Mouse (Mus musculus) spleen, adult 12 weeks (tissue): ENCODE results near the gene Efnb3.
"Not testable (repeated sequence)": the region's sequence is repeated elsewhere in the genome, so short reads cannot be mapped to it uniquely, and the experiment has no call there.

Source experiments
- DNase-seq: peaks from one replicate; pipeline ENCODE4 v3.0.0; 2022; ENCODE audit warnings: low spot score

Efnb3 gene

GRCm38 (mm10) chr11:69549060-69549656, 10.8 kb downstream of the Efnb3 start, which contains the start of gene Dnah2:
Gene Dnah2, minus strand, starts transcription at chr11:69549110.
- DNase-seq: no peak

GRCm38 (mm10) chr11:69547071-69547470, 12.9 kb downstream of the Efnb3 start:
- no peak for DNase-seq

GRCm38 (mm10) chr11:69546423-69547053, 13.5 kb downstream of the Efnb3 start:
- DNase-seq: peak; percentile 36

- no peak for DNase-seq
These were observed 14.0 kb downstream of the Efnb3 start for GRCm38 (mm10) chr11:69545957-69546356.

- no peak for DNase-seq
These were observed 16.4 kb downstream of the Efnb3 start for GRCm38 (mm10) chr11:69543598-69543997.

- DNase-seq: not testable (repeated sequence)
These were observed 18.3 kb downstream of the Efnb3 start for GRCm38 (mm10) chr11:69541741-69542140.

GRCm38 (mm10) chr11:69540700-69541099, 19.3 kb downstream of the Efnb3 start:
- DNase-seq: no peak

- DNase-seq: no peak
These were observed 25.0 kb downstream of the Efnb3 start for GRCm38 (mm10) chr11:69534990-69535389.

- no peak for DNase-seq
These were observed 27.4 kb downstream of the Efnb3 start for GRCm38 (mm10) chr11:69532480-69533150.

GRCm38 (mm10) chr11:69530755-69531154, 29.2 kb downstream of the Efnb3 start:
- DNase-seq: not testable (repeated sequence)

- DNase-seq: not testable (repeated sequence)
These were observed 29.7 kb downstream of the Efnb3 start for GRCm38 (mm10) chr11:69530281-69530680.

GRCm38 (mm10) chr11:69528031-69528390, 32.0 kb downstream of the Efnb3 start:
- DNase-seq: no peak

- DNase-seq: no peak
These were observed 32.6 kb downstream of the Efnb3 start for GRCm38 (mm10) chr11:69527098-69528030.

GRCm38 (mm10) chr11:69526631-69527030, 33.4 kb downstream of the Efnb3 start:
- DNase-seq: no peak

GRCm38 (mm10) chr11:69525661-69526060, 34.3 kb downstream of the Efnb3 start:
- DNase-seq: no peak

GRCm38 (mm10) chr11:69523651-69524050, 36.4 kb downstream of the Efnb3 start:
- no peak for DNase-seq

- DNase-seq: no peak
These were observed 38.4 kb downstream of the Efnb3 start for GRCm38 (mm10) chr11:69521526-69522149.

- DNase-seq: no peak
These were observed 40.0 kb downstream of the Efnb3 start for GRCm38 (mm10) chr11:69519976-69520375.

GRCm38 (mm10) chr11:69516661-69517060, 43.3 kb downstream of the Efnb3 start:
- no peak for DNase-seq

GRCm38 (mm10) chr11:69516151-69516640, 43.8 kb downstream of the Efnb3 start:
- DNase-seq: no peak

GRCm38 (mm10) chr11:69513840-69514239, 46.2 kb downstream of the Efnb3 start:
- DNase-seq: no peak
